Mouse (Mus musculus) liver, postnatal 0 days (tissue): Measurements from ENCODE around the gene Slc27a5.

ENCODE experiments used
- CTCF ChIP-seq: sonication (generic); IDR thresholded peaks from 2 replicates; pipeline ENCODE4 v1.5.1; 2016; ENCODE audit warnings: antibody characterized with exemption, low read depth
- EP300 ChIP-seq: IDR thresholded peaks from 2 replicates; pipeline ENCODE4 v1.6.1; 2016; ENCODE audit warnings: antibody characterized with exemption, low read depth, mild to moderate bottlenecking

GRCm38 (mm10) chr7:13003380-13003779 lies 5.4 kb upstream of the Slc27a5 start:
- TF ChIP-seq CTCF, result peak; percentile 27; the same call in 1 of the 2 replicates
- no peak for TF ChIP-seq EP300
